Mouse (Mus musculus): Measurements from ENCODE around the gene Gm48552. TPM values are rescaled to one million over a fixed set of nuclear protein-coding genes. Genes with fewer than 3 reads are reported as not detected.

Gene Gm48552
- polyA plus RNA-seq, 1 experiment: 6.8 TPM

DNA sequence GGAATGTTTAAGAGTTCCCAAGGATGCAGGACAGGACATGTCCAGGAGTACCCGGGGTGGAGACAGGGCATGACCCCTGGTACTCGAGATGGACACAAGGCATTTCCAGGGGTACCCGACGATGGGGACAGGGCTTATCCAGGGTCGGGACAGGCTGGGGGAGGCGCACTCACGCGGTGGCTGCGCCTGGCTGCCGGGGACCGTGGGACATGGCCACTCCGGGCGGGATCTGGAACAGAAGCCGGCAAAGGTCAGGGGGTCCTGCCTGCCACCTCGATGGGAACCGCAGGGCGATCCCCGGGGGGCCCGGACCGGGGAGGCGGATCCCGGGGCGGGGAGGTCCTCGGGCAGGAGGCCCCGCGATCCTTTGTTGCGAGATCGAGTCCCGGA is 38.8 kb upstream of the Gm48552 start:
- no peak overlapping the region for H3K27ac ChIP-seq (ENCODE audit: insufficient read depth, low read length)
- TF ChIP-seq POLR2A (IDR thresholded peaks at IDR 0.05; ENCODE audit: extremely low read depth, insufficient read depth, low read length) (no peak), CTCF (IDR thresholded peaks at IDR 0.05; ENCODE audit: extremely low read depth, insufficient read depth, low read length) (no peak)
- H3K4me3 ChIP-seq (ENCODE audit: insufficient read depth, low read length): peak overlapping the region; percentile 48
- no peaks in the 10 kb centered on the region for H3K4me1 ChIP-seq (ENCODE audit: control insufficient read depth, insufficient read depth, low read length)

- TF ChIP-seq CTCF (IDR thresholded peaks at IDR 0.05; ENCODE audit: extremely low read depth, insufficient read depth, low read length): peak; percentile 79
- peak; percentile 30; the same call in 1 of the 2 replicates for TF ChIP-seq POLR2A (IDR thresholded peaks at IDR 0.05; ENCODE audit: extremely low read depth, insufficient read depth, low read length)
- H3K27ac ChIP-seq (ENCODE audit: insufficient read depth, low read length): peak within 1 kb of the TSS; percentile 82; the same call in 1 of the 2 replicates
- peak within 1 kb of the TSS; percentile 48 for H3K4me3 ChIP-seq (ENCODE audit: insufficient read depth, low read length)
- no peaks in the 10 kb centered on the region for H3K4me1 ChIP-seq (ENCODE audit: control insufficient read depth, insufficient read depth, low read length)
These were observed 38.3 kb upstream of the Gm48552 start, which contains the start of gene Hmg20b for GRCm38 (mm10) chr10:81350351-81351063. TSS of gene Hmg20b (minus strand) at chr10:81350480.

DNA sequence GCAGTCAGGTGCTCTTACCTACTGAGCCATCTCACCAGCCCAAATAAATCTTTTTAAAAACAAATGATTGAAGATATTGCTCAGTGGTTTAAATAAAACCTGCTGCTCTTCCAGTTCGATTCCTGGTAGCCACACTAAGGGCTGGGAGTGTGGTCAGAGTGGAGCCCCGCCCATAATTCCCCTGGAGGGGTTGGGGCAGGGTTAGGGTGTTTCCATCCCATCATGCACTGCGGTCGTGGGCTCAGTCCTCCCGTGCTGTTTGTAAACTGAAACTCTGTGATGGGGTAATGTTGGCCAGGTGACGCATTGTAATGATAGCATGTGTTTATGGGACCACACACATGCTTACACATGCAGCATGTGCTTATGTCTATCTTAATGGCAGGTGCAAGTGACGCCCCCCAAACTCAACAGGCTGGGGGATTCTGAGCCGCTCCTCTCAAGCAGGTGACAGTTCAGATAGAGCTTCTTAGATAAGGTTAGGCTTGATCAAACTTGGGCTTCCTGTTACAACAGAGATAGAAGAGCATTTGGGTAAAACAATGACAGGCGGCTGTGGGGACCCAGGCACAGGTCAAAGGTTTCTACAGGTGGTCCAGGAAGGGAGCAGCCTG is 37.0 kb upstream of the Gm48552 start:
- Histone ChIP-seq H3K4me3 (ENCODE audit: insufficient read depth, low read length) (no peak overlapping the region), H3K27ac (ENCODE audit: insufficient read depth, low read length) (no peak overlapping the region), H3K4me1 (ENCODE audit: control insufficient read depth, insufficient read depth, low read length) (no peaks in the 10 kb centered on the region)
- TF ChIP-seq POLR2A (IDR thresholded peaks at IDR 0.05; ENCODE audit: extremely low read depth, insufficient read depth, low read length) (no peak), CTCF (IDR thresholded peaks at IDR 0.05; ENCODE audit: extremely low read depth, insufficient read depth, low read length) (no peak)

GRCm38 (mm10) chr10:81354738-81355477 is 33.9 kb upstream of the Gm48552 start:
- no peak overlapping the region for H3K27ac ChIP-seq (ENCODE audit: insufficient read depth, low read length)
- peaks cover 2% of the 10 kb centered on the region; the same call in 1 of the 2 replicates for H3K4me1 ChIP-seq (ENCODE audit: control insufficient read depth, insufficient read depth, low read length)
- no peak overlapping the region for H3K4me3 ChIP-seq (ENCODE audit: insufficient read depth, low read length)
- TF ChIP-seq CTCF (IDR thresholded peaks at IDR 0.05; ENCODE audit: extremely low read depth, insufficient read depth, low read length) (no peak), POLR2A (IDR thresholded peaks at IDR 0.05; ENCODE audit: extremely low read depth, insufficient read depth, low read length) (no peak)

GRCm38 (mm10) chr10:81355533-81355932 is 33.3 kb upstream of the Gm48552 start:
- Histone ChIP-seq H3K4me3 (ENCODE audit: insufficient read depth, low read length) (no peak overlapping the region), H3K27ac (ENCODE audit: insufficient read depth, low read length) (no peak overlapping the region), H3K4me1 (ENCODE audit: control insufficient read depth, insufficient read depth, low read length) (peaks cover 2% of the 10 kb centered on the region; the same call in 1 of the 2 replicates)
- no peak for TF ChIP-seq CTCF (IDR thresholded peaks at IDR 0.05; ENCODE audit: extremely low read depth, insufficient read depth, low read length)
- TF ChIP-seq POLR2A (IDR thresholded peaks at IDR 0.05; ENCODE audit: extremely low read depth, insufficient read depth, low read length): no peak

DNA sequence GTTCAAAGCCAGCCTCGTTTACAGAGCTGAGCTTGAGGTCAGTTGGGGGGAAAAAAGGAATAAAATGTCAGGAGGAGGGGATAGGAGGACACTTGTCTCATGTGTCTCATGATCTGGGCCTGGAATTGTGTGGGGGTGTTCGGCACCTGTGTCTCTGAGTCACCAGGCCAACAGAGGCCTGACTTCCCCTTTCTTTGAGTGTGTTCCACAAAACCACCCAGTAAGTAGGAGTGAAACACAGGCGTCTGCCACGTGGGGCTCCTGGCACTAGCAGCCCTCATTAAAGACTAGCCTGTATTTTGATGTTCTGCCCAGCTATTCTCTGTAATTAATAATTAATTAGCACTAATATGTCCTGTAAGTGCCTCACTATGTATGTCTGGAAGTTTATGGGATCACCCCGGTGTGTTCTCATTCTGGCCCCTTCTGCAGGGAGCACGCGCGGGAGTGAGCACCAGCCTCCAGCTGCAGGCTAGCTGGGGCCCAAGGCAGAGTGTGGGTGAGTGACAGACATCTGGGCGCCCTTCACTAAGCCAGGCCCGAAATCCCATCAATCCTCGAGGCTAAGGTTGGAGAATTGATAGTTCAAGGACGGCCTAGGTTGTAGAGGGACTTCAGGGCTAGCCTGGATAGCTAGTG is 32.3 kb upstream of the Gm48552 start:
- Histone ChIP-seq H3K27ac (ENCODE audit: insufficient read depth, low read length) (no peak overlapping the region), H3K4me3 (ENCODE audit: insufficient read depth, low read length) (peak overlapping the region; percentile 98; the same call in 1 of the 2 replicates), H3K4me1 (ENCODE audit: control insufficient read depth, insufficient read depth, low read length) (peaks cover 2% of the 10 kb centered on the region; the same call in 1 of the 2 replicates)
- no peak for TF ChIP-seq POLR2A (IDR thresholded peaks at IDR 0.05; ENCODE audit: extremely low read depth, insufficient read depth, low read length)
- TF ChIP-seq CTCF (IDR thresholded peaks at IDR 0.05; ENCODE audit: extremely low read depth, insufficient read depth, low read length): no peak

GRCm38 (mm10) chr10:81356991-81357844 is 31.6 kb upstream of the Gm48552 start, which contains the start of gene Mfsd12:
TSS of gene Mfsd12 (plus strand) at chr10:81357491.
- Histone ChIP-seq H3K4me3 (ENCODE audit: insufficient read depth, low read length) (peak within 1 kb of the TSS; percentile 98), H3K4me1 (ENCODE audit: control insufficient read depth, insufficient read depth, low read length) (peaks cover 2% of the 10 kb centered on the region; the same call in 1 of the 2 replicates), H3K27ac (ENCODE audit: insufficient read depth, low read length) (no peak within 1 kb of the TSS)
- TF ChIP-seq CTCF (IDR thresholded peaks at IDR 0.05; ENCODE audit: extremely low read depth, insufficient read depth, low read length) (no peak), POLR2A (IDR thresholded peaks at IDR 0.05; ENCODE audit: extremely low read depth, insufficient read depth, low read length) (peak; percentile 25; the same call in 1 of the 2 replicates)

GRCm38 (mm10) chr10:81358209-81358608 is 30.6 kb upstream of the Gm48552 start:
- no peak overlapping the region for H3K27ac ChIP-seq (ENCODE audit: insufficient read depth, low read length)
- TF ChIP-seq POLR2A (IDR thresholded peaks at IDR 0.05; ENCODE audit: extremely low read depth, insufficient read depth, low read length) (no peak), CTCF (IDR thresholded peaks at IDR 0.05; ENCODE audit: extremely low read depth, insufficient read depth, low read length) (no peak)
- H3K4me1 ChIP-seq (ENCODE audit: control insufficient read depth, insufficient read depth, low read length): peaks cover 2% of the 10 kb centered on the region; the same call in 1 of the 2 replicates
- H3K4me3 ChIP-seq (ENCODE audit: insufficient read depth, low read length): peak overlapping the region; percentile 98

All from cortical plate, adult 2 months (tissue).